Mouse (Mus musculus) ES-E14 (cell line): ENCODE measurements around the gene Bach2.

Experiments
- HCFC1 ChIP-seq: IDR thresholded peaks from 2 replicates; pipeline ENCODE4 v1.6.1; 2012; ENCODE audit warnings: low read length, inconsistent platforms, borderline replicate concordance; ENCODE audit not compliant: insufficient read depth
- MAFK ChIP-seq: IDR thresholded peaks from 2 replicates; pipeline ENCODE4 v1.6.1; 2014; ENCODE audit warnings: mild to moderate bottlenecking, low read depth, low read length, inconsistent platforms; ENCODE audit not compliant: insufficient read depth
- ZNF384 ChIP-seq: IDR thresholded peaks from 2 replicates; pipeline ENCODE4 v1.6.1; 2012; ENCODE audit warnings: low read depth, low read length, inconsistent platforms

- TF ChIP-seq HCFC1 (no peak), ZNF384 (no peak), MAFK (no peak)
These were observed 143.2 kb downstream of the Bach2 start for GRCm38 (mm10) chr4:32381666-32382381.
